Mouse (Mus musculus) heart, adult 8-10 months (tissue): ENCODE data around the gene Hoxd11. TPM values are rescaled to one million over a fixed set of nuclear protein-coding genes. Genes with fewer than 3 reads are reported as not detected.

ENCODE experiments used
- DNase-seq: peaks from one replicate; pipeline ENCODE4 v3.0.0; 2022; ENCODE audit warnings: low spot score
- total RNA-seq, 4 experiments: library from RNA; stranded (reverse); gene quantifications; 2 replicates each; pipeline ENCODE4 v1.2.4; 2022

The Hoxd11 gene
- total RNA-seq, 4 experiments from 2014 or later, result not detected

DNA sequence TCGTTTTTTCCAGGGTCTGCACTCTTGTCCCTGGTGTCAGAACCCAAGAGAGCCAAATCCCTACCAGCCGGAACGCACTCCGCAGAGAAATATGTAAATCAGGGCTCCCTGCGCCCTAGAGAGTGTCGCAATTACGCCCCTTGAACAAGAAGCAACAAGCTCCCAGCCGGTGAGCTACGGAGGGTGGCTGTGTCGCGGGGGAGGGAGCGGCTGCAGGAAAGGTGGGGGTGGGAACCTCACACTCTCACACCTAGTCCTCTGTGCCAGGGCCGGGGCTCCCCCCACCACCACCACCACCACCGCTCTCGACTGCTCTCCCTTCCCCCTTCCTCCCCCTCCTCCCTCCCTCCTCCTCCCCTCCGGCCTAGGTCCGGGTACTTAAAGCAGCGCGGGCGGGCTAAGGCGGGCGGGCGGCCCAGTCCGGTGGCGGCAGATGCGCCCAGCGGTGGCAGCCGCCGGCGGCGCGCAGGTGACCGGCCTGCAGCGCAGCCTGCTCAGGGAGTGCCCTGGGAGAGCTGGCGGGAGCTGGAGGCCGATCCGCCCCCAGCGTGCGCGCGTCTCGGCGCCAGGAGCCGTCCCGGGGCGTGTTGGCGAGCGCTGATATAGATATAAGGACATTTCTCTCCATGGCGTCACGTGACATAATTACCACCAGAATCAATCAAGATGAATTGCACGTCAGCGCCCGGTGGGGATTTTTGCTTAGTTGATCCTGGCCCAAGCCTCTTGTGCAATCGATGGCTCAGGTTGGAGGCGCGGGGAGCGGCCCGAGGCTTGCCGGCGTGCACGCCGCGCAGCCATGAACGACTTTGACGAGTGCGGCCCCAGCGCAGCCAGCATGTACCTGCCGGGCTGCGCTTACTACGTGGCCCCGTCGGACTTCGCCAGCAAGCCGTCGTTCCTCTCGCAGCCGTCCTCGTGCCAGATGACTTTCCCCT, 2.5 kb downstream of the Hoxd11 start:
- no peak for DNase-seq

DNA sequence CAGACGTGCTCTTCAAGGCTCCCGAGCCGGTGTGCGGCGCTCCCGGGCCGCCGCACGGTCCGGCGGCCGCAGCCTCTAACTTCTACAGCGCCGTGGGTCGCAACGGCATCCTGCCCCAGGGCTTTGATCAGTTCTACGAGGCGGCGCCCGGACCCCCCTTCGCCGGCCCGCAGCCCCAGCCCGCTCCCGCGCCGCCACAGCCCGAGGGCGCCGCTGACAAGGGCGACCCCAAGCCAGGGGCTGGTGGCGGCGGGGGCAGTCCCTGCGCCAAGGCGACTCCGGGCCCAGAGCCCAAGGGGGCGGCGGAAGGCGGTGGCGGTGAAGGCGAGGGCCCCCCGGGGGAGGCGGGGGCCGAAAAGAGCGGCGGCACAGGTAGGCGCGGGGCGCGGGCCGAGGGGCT, 3.4 kb downstream of the Hoxd11 start:
- DNase-seq, result no peak

GRCm38 (mm10) chr2:74683471-74683951, 4.2 kb downstream of the Hoxd11 start:
- DNase-seq, result no peak

GRCm38 (mm10) chr2:74684106-74684505, 4.7 kb downstream of the Hoxd11 start:
- DNase-seq, result no peak

GRCm38 (mm10) chr2:74685059-74685603, 5.8 kb downstream of the Hoxd11 start:
- no peak for DNase-seq

GRCm38 (mm10) chr2:74686301-74686987, 7.1 kb downstream of the Hoxd11 start:
- peak; percentile 44 for DNase-seq

DNA sequence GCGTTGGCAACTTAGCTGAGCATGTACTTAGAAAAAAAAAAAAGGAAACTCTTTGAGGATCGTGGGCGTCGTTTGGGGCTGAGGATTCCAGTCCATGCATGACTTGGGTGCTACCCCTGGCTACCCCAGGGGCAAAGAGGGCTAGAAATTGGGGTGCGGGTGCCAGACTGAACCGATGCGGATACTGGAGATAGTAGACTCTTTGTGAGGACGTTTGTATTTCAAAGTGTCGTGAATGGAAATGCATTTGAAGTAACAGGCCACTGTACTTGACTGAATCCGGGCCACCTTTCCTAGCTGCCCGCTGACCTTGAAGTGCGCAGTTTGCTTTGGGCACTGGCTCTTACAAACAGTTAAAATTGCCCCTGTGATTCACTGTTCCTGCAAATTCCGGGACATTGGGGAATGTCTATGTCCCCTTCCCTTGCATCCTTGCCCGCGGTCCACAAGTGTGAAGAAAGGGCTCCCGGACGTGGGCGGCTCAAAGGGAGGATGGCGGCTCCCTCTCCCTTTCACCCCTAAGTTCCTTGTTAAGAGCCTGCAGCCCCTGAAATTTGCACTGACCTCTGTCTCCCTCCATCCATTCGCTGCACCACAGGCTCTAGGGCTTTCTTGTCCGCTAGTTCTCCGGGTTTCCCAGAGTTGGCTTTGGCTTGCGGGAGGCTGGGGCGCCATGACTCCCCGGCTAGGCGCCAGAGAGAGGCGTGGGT, 7.8 kb downstream of the Hoxd11 start:
- DNase-seq, result no peak

DNA sequence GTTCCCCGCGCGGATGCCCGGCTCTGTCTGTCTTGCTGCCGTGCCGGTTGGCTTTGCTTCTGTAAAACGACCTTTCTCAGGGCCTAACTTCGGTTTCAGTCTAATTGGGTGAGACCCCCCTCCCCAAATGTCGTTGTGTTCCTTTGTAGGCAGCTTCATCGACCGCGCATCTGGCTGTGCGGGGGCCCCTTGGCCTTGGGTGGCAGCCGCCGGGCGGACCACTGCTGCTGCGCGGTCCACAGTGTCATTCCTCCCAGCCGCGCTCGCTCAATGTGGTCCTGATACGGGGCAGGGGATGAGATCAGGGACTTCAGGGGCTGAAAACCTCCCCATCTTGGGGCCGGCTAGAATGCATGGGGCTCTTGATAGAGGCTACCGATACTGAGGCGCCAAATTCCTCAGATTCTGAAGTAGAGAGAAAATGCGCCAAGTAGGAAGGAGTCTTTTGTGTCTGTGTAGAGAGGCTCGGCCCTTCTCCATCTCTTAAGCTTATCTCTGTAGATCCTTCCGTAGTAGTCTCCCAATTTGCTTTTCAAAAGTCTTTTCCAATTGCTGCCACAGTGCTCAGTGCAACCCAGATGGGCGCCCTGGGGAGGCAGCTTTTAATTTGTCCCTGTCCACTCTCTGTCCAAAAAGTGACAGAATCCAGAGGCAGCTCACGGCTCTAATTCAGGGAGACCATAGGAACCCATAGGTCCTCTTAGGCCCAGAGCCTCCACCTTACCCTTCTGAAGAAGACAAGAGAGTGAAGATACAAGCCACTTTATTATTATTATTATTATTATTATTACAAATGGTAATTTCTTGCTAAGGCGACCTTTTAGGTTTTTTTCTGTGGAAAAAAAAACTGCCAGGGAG, 8.6 kb downstream of the Hoxd11 start:
- DNase-seq, result no peak

- no peak for DNase-seq
Observed at GRCm38 (mm10) chr2:74688795-74689573, 9.6 kb downstream of the Hoxd11 start.

DNA sequence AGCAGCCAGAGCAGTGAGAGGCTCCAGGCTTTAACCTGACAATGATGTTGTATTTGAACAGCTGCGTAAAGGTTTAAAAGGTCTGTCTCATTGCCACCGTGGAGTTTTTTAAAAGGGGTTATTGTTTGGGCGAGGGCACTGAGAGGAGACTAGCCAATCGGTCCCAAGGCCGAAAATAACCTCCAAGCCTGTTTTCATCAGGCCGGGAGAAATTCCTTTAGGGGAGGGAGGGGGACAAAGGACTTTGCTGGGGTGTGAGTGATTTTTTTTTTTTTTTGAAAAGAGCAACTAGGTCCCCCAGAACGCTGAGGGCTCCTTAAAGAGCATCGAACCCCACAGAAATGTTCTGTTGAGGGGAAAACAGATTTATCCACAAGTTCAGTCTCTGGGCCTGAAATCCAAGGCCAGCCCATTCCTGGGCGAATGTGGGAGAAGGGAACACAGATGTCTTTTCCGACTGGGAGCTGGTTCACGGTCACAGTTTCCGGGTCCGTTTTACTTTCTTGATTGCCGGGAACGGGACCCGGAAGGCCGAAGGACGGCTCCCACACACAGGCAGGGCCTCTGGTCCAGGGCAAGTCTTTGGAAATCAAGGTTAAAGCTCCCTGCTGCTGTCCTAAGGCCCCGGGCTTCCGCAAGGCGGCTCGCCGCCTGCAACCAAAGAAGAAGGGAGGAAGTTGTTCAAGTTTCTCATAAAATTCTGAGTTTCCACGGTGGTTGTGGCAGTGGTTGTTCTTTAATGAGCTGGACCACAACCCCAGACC, 10.4 kb downstream of the Hoxd11 start:
- DNase-seq, result no peak

GRCm38 (mm10) chr2:74690338-74690716, 11.0 kb downstream of the Hoxd11 start:
- DNase-seq, result no peak

- no peak for DNase-seq
Observed at GRCm38 (mm10) chr2:74691022-74691951, 11.9 kb downstream of the Hoxd11 start, which contains the start of gene Hoxd10. Gene Hoxd10, plus strand, starts transcription at chr2:74691924.

DNA sequence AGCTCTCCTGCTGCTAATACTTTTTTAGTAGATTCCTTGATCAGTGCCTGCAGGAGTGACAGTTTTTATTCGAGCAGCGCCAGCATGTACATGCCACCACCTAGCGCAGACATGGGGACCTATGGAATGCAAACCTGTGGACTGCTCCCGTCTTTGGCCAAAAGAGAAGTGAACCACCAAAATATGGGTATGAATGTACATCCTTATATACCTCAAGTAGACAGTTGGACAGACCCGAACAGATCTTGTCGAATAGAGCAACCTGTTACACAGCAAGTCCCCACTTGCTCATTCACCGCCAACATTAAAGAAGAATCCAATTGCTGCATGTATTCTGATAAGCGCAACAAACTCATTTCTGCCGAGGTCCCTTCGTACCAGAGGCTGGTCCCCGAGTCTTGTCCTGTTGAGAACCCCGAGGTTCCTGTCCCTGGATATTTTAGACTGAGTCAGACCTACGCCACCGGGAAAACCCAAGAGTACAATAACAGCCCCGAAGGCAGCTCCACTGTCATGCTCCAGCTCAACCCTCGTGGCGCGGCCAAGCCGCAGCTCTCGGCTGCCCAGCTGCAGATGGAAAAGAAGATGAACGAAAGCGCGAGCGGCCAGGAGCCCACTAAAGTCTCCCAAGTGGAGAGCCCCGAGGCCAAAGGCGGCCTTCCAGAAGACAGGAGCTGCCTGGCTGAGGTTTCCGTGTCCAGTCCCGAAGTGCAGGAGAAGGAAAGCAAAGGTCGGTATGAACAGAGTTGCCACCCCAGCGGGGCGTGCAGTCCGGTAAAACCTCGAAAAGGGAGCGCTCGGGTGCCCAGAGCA, 12.8 kb downstream of the Hoxd11 start:
- DNase-seq, result no peak

DNA sequence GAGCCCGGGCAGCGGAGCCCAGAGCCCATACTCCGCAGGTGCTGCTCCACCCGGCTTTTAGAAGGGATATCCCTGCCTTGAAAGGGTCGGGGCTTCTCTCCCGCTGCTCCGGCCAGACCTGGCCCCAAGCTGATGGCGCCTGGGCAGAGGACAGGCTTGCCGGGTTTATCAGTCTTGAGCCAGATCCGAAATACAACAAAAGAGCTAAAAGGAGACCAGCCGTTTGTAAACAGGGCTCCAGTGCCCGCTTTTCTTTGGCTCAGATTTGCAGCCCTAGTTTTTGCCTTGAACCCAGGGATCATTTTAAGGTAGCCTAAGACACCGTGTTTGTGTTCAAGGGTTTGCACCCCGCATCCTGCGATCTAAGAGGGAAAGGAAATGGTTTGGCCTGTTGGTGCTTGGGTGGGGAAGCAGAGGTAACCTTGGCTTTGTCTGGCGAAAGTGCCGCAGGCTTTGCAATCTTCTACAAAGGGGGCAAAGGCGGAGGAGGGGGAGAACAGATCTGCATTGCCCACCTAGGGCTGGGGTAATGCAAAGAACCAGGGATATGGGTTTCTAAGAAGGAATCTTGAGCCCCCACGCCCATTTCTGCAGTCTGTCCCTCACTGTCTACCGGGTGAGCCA, 13.6 kb downstream of the Hoxd11 start:
- DNase-seq, result no peak

- no peak for DNase-seq
Observed at GRCm38 (mm10) chr2:74693432-74693827, 14.1 kb downstream of the Hoxd11 start.

DNA sequence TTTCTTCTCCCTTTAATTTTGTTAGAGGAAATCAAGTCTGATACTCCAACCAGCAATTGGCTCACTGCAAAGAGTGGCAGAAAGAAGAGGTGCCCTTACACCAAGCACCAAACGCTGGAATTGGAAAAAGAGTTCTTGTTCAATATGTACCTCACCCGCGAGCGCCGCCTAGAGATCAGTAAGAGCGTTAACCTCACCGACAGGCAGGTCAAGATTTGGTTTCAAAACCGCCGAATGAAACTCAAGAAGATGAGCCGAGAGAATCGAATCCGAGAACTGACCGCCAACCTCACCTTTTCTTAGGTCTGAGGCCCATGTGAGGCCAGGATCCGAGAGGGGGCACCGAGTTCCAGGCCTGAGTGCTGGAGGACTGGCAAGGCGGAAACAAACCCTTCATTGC, 14.7 kb downstream of the Hoxd11 start:
- DNase-seq, result no peak

GRCm38 (mm10) chr2:74695383-74695782, 16.0 kb downstream of the Hoxd11 start:
- DNase-seq, result no peak
